Comparison of ENCODE assay signal across 17 mouse cellular contexts in genomic region chr6:90615991-90616390, GRCm38 (mm10). TPM values are rescaled to one million over a fixed set of nuclear protein-coding genes. Genes with fewer than 3 reads are reported as not detected.
DNase-seq lines count a peak whose midpoint lies in the region; ATAC-seq lines count a peak whose summit lies in the region.
"Had no signal": no experiment of that assay in that cellular context is flagged by ENCODE, and none has a peak within 500 bp of the region (broad histone marks: within the 10 kb centered on the region; RNA-seq: fewer than 3 reads in every experiment).

No protein-coding gene starts in this region.

- no peak overlapping the region for H3K4me3 ChIP-seq in heart, embryonic 16.5 days (ENCODE audit: low read length)
- H3K4me3 ChIP-seq: hindbrain, embryonic 13.5 days had no signal

- no peaks in the 10 kb centered on the region for H3K9me3 ChIP-seq in heart, embryonic 16.5 days (replicated peaks; ENCODE audit: control insufficient read depth, low read length)
- H3K9me3 ChIP-seq: hindbrain, embryonic 13.5 days had no signal

- 41% methylated on average over 6 of the region's 6 CpGs for WGBS in heart, embryonic 16.5 days

- peaks cover 49% of the 10 kb centered on the region for H3K4me1 ChIP-seq in heart, embryonic 16.5 days (ENCODE audit: control insufficient read depth, insufficient read depth, low read length)

- no peaks in the 10 kb centered on the region for H3K36me3 ChIP-seq in heart, embryonic 16.5 days (ENCODE audit: control insufficient read depth, insufficient read depth)
- H3K36me3 ChIP-seq: hindbrain, embryonic 13.5 days had no signal

- H3K27ac ChIP-seq in heart, embryonic 16.5 days (ENCODE audit: low read length), result peak overlapping the region; percentile 90
- H3K27ac ChIP-seq: hindbrain, embryonic 13.5 days had no signal

- peak; percentile 62 for ATAC-seq in CD4-positive, CD25-positive, alpha-beta regulatory T cell, adult 4 months
- ATAC-seq in heart, embryonic 16.5 days (replicated peaks; ENCODE audit: extremely low read depth, insufficient read depth, low FRiP score), result peak; percentile 78
- no peak for ATAC-seq in erythroid progenitor cell, adult 5-6 weeks (replicated peaks; ENCODE audit: low FRiP score, poor library complexity, severe bottlenecking)
- ATAC-seq: intestine, embryonic 16.5 days had no signal

- intact Hi-C loops in heart, postnatal 25 days (cut with DNase I), result no loop called here
- intact Hi-C loops in left cerebral cortex, postnatal 14 days (cut with DNase I), result no loop called here

- no peak overlapping the region for H3K4me2 ChIP-seq in heart, embryonic 16.5 days (ENCODE audit: low read depth, low read length)
- H3K4me2 ChIP-seq: hindbrain, embryonic 13.5 days; lung, embryonic 14.5 days had no signal

- peak; percentile 96 for DNase-seq in heart, adult 11 months
- no peak for DNase-seq in heart, postnatal 25 days (ENCODE audit: low spot score)
- DNase-seq in heart, adult 9 months (ENCODE audit: low spot score in 2 of 2), result peak; percentile 58 to 77
- DNase-seq in left cerebral cortex, postnatal 14 days (ENCODE audit: low spot score in 2 of 2), result no peak
- no peak for DNase-seq in lung, postnatal 14 days
- DNase-seq: cerebellum, postnatal 36 days; gastrocnemius, postnatal 10 days; kidney, postnatal 10 days; lung, embryonic 14.5 days; lung, postnatal 4 days; right cerebral cortex, postnatal 4 days; thymus, postnatal 36 days had no signal

- H3K27me3 ChIP-seq in heart, embryonic 16.5 days (ENCODE audit: control insufficient read depth, insufficient read depth, low read length), result no peaks in the 10 kb centered on the region
- H3K27me3 ChIP-seq: hindbrain, embryonic 13.5 days had no signal

- no peak overlapping the region; the same call in 1 of the 2 replicates for H3K9ac ChIP-seq in heart, embryonic 16.5 days (ENCODE audit: low read length)
- H3K9ac ChIP-seq: hindbrain, embryonic 13.5 days; lung, embryonic 14.5 days had no signal

RNA-seq across cellular contexts. Expression of gene Slc41a3, which starts 11.5 kb away (rescaled TPM):
- 100 to 1,000 TPM in 1 of 2 experiments, 10 to 100 TPM in 1; 51.0 to 103 TPM for total RNA-seq in heart, postnatal 25 days (2021)
- polyA plus RNA-seq in CD4-positive, CD25-positive, alpha-beta regulatory T cell, adult 4 months (2017; shearing (Covaris generic)), result 10 to 100 TPM in 1 of 2 experiments, 1 to 10 TPM in 1; 8.2 to 11.8 TPM
- 10.0 and 11.9 TPM in 2 replicates for polyA plus RNA-seq in heart, embryonic 16.5 days (2015; fragmentation: Nextera tagmentation; extraction: Ambion mirVana)
- 1 to 10 TPM; 5.7 to 6.2 TPM for total RNA-seq in left cerebral cortex, postnatal 14 days (2021)
- total RNA-seq in erythroid progenitor cell, adult 5-6 weeks (2015; ENCODE audit: low replicate concordance), result 3.2 and 3.4 TPM in 2 replicates
- 1.0 and 5.3 TPM in 2 replicates for total RNA-seq in erythroid progenitor cell, adult 5-6 weeks (2017; ENCODE audit: low replicate concordance)

Comparison
In these comparisons a context has a peak if more than half of its experiments do, and no peak if none do; other contexts are left out.
1. DNase-seq: peak in heart, adult 11 months (single experiment) and heart, adult 9 months (2 of 2); none in heart, postnatal 25 days (single experiment), left cerebral cortex, postnatal 14 days (0 of 2) and lung, postnatal 14 days (single experiment).
2. RNA of gene Slc41a3, which starts 11.5 kb away (total RNA-seq): 51.0 to 103 TPM in heart, postnatal 25 days; 5.7 to 6.2 TPM in left cerebral cortex, postnatal 14 days and 1.0 to 5.3 TPM in erythroid progenitor cell, adult 5-6 weeks; every median in the first group is over 4 times any median in the second.